Mouse (Mus musculus): ENCODE data around the gene Ikzf2. TPM values are rescaled to one million over a fixed set of nuclear protein-coding genes. Genes with fewer than 3 reads are reported as not detected.

The Ikzf2 gene
- polyA plus RNA-seq, 1 experiment from 2014 or later: 5.4 TPM

Other genes starting within 250 kb of the Ikzf2 start
- gene Spag16, start 139.7 kb upstream of the Ikzf2 start, polyA plus RNA-seq (2015; fragmentation: Nextera tagmentation; extraction: Ambion mirVana): 1.8 and 4.4 TPM in 2 replicates

All from embryonic facial prominence, embryonic 15.5 days (tissue).